Mouse (Mus musculus) embryonic facial prominence, embryonic 12.5 days (tissue): ENCODE measurements around the gene Pax2. TPM values are rescaled to one million over a fixed set of nuclear protein-coding genes. Genes with fewer than 3 reads are reported as not detected.
A peak's percentile ranks its signal among the peaks of the same experiment; 100 is the strongest.

Experiments used
- ATAC-seq: fragments of 200-750 bp; cut with Nextera tagmentation; 2 replicates; pipeline ENCODE4 v1.8.0; 2017; ENCODE audit not compliant: insufficient number of reproducible peaks, insufficient read depth, low FRiP score, low TSS enrichment
- H3K27ac ChIP-seq: fragments of 300-500 bp; sonication (generic); 2 replicates; pipeline ENCODE4 v1.5.1; 2016; ENCODE audit warnings: mild to moderate bottlenecking
- H3K27me3 ChIP-seq: fragments of 300-500 bp; sonication (generic); 2 replicates; pipeline ENCODE4 v1.6.1; 2016; ENCODE audit warnings: mild to moderate bottlenecking, moderate library complexity
- H3K36me3 ChIP-seq: fragments of 300-500 bp; sonication (generic); 2 replicates; pipeline ENCODE4 v1.6.1; 2016; ENCODE audit warnings: mild to moderate bottlenecking
- H3K4me1 ChIP-seq: fragments of 300-500 bp; sonication (generic); 2 replicates; pipeline ENCODE4 v1.6.1; 2016
- H3K4me2 ChIP-seq: fragments of 300-500 bp; sonication (generic); replicated peaks from 2 replicates; pipeline ENCODE4 v1.6.1; 2016; ENCODE audit warnings: mild to moderate bottlenecking, moderate library complexity
- H3K4me3 ChIP-seq: fragments of 300-500 bp; sonication (generic); 2 replicates; pipeline ENCODE4 v1.5.1; 2016; ENCODE audit warnings: mild to moderate bottlenecking
- H3K9ac ChIP-seq: fragments of 300-500 bp; sonication (generic); 2 replicates; pipeline ENCODE4 v1.6.1; 2016; ENCODE audit warnings: mild to moderate bottlenecking, moderate library complexity
- H3K9me3 ChIP-seq: fragments of 300-500 bp; sonication (generic); 2 replicates; pipeline ENCODE4 v1.6.1; 2016; ENCODE audit warnings: mild to moderate bottlenecking, moderate library complexity
- WGBS: fragments of 180-500 bp; shearing (Covaris S2); methylation state at CpG from one replicate; pipeline ENCODE4 v1.1.7; 2016; 5-methylcytosine and 5-hydroxymethylcytosine counted together
- microRNA-seq: library from miRNA; unstranded; fragments of <30 nt; microRNA quantifications from one replicate; pipeline ENCODE4, GENCODE M21; 2017
- polyA plus RNA-seq: library from polyadenylated mRNA; unstranded; fragments of >200 nt; fragmentation: Nextera tagmentation; extraction: Ambion mirVana; gene quantifications from 2 replicates; pipeline ENCODE4 v1.2.1, GENCODE M21; 2016

The Pax2 gene
- polyA plus RNA-seq, 1 experiment from 2014 or later, result 0.95 TPM

- no peak overlapping the region for H3K9ac ChIP-seq
- no peak overlapping the region for H3K4me2 ChIP-seq
- H3K27ac ChIP-seq, result no peak overlapping the region
- 54% methylated on average over 2 of the region's 2 CpGs for WGBS
- no peak for ATAC-seq
- no peaks in the 10 kb centered on the region for H3K4me1 ChIP-seq
- no peak overlapping the region for H3K4me3 ChIP-seq
- H3K27me3 ChIP-seq, result no peaks in the 10 kb centered on the region; the same call in 1 of the 2 replicates
- H3K36me3 ChIP-seq, result no peaks in the 10 kb centered on the region
- H3K9me3 ChIP-seq, result no peaks in the 10 kb centered on the region
Measured at GRCm38 (mm10) chr19:44868766-44869165, 112.9 kb downstream of the Pax2 start.

- Histone ChIP-seq H3K27me3 (peaks cover 11% of the 10 kb centered on the region), H3K36me3 (no peaks in the 10 kb centered on the region), H3K9ac (no peak overlapping the region), H3K4me3 (no peak overlapping the region), H3K9me3 (no peaks in the 10 kb centered on the region), H3K4me2 (no peak overlapping the region), H3K4me1 (no peaks in the 10 kb centered on the region), H3K27ac (no peak overlapping the region)
- ATAC-seq, result no peak
- WGBS, result 48% methylated on average over 15 of the region's 15 CpGs
Measured at GRCm38 (mm10) chr19:44874186-44874898, 118.5 kb downstream of the Pax2 start.

DNA sequence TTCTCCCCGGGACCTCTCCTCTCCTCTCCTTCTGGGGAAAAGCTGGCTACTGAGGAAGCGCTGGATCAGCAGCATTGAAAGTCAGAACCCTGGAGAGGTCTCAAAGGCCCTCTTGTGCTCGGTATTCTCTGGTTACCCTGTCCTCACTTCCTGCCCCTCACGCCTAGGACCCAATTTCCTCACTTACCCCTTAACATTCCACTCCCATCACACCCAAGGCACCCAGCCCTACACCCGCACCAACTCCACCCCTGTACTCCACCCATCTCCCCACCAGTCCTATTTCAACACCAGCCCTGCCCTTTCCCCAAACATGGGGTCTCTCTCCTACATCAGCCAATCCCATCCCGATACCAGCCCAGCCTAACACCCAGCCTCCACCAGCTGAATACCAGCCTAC, 119.1 kb downstream of the Pax2 start:
- no peaks in the 10 kb centered on the region for H3K9me3 ChIP-seq
- H3K4me2 ChIP-seq, result no peak overlapping the region
- no peak overlapping the region for H3K9ac ChIP-seq
- WGBS, result 26% methylated on average over 6 of the region's 6 CpGs
- peaks cover 11% of the 10 kb centered on the region for H3K27me3 ChIP-seq
- no peaks in the 10 kb centered on the region for H3K4me1 ChIP-seq
- H3K4me3 ChIP-seq, result no peak overlapping the region
- H3K27ac ChIP-seq, result no peak overlapping the region
- no peak for ATAC-seq
- no peaks in the 10 kb centered on the region for H3K36me3 ChIP-seq

- no peak overlapping the region for H3K9ac ChIP-seq
- no peaks in the 10 kb centered on the region for H3K9me3 ChIP-seq
- WGBS, result 80% methylated on average over 1 of the region's 1 CpGs
- H3K4me1 ChIP-seq, result no peaks in the 10 kb centered on the region
- H3K36me3 ChIP-seq, result no peaks in the 10 kb centered on the region
- no peak overlapping the region for H3K4me2 ChIP-seq
- H3K4me3 ChIP-seq, result no peak overlapping the region
- ATAC-seq, result no peak
- H3K27me3 ChIP-seq, result peaks cover 11% of the 10 kb centered on the region
- no peak overlapping the region for H3K27ac ChIP-seq
Measured at GRCm38 (mm10) chr19:44875718-44876117, 119.9 kb downstream of the Pax2 start.

DNA sequence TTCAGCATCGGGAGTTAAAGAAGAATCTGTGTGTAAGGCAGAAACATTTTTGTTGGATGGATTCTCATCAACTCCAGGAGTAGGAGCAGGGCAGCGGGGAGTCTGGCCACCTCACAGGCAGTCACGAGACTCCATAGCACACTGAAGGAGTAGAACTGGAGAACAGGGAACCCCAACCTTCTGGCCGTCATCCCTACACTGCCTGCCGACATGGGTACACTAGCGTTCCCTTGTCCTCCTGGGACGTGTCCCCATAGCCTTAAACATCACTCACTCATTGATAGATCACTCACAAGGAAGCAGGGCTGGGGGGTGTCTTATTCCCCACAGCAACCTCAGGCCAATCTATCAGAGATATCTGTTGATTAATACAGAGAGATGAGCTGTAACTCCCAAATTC, 120.7 kb downstream of the Pax2 start:
- no peaks in the 10 kb centered on the region for H3K36me3 ChIP-seq
- H3K4me1 ChIP-seq, result no peaks in the 10 kb centered on the region
- peaks cover 19% of the 10 kb centered on the region for H3K27me3 ChIP-seq
- no peak overlapping the region for H3K4me2 ChIP-seq
- no peak for ATAC-seq
- WGBS, result 92% methylated on average over 7 of the region's 7 CpGs
- H3K9ac ChIP-seq, result no peak overlapping the region
- no peaks in the 10 kb centered on the region for H3K9me3 ChIP-seq
- H3K27ac ChIP-seq, result no peak overlapping the region
- no peak overlapping the region for H3K4me3 ChIP-seq

GRCm38 (mm10) chr19:44882552-44883024, 126.7 kb downstream of the Pax2 start:
- H3K9ac ChIP-seq, result peak overlapping the region; percentile 40
- H3K36me3 ChIP-seq, result no peaks in the 10 kb centered on the region
- 0 out of 2 replicates have a peak overlapping the region, but pooled peaks have one; percentile 17 for H3K27ac ChIP-seq
- H3K4me1 ChIP-seq, result peaks cover 9% of the 10 kb centered on the region; the same call in 1 of the 2 replicates
- H3K4me2 ChIP-seq, result peak overlapping the region; percentile 56
- WGBS, result 1% methylated on average over 31 of the region's 31 CpGs
- no peaks in the 10 kb centered on the region for H3K9me3 ChIP-seq
- ATAC-seq, result 0 out of 2 replicates have a peak, but pooled peaks have one; percentile 70
- peaks cover 60% of the 10 kb centered on the region for H3K27me3 ChIP-seq
- H3K4me3 ChIP-seq, result peak overlapping the region; percentile 31

DNA sequence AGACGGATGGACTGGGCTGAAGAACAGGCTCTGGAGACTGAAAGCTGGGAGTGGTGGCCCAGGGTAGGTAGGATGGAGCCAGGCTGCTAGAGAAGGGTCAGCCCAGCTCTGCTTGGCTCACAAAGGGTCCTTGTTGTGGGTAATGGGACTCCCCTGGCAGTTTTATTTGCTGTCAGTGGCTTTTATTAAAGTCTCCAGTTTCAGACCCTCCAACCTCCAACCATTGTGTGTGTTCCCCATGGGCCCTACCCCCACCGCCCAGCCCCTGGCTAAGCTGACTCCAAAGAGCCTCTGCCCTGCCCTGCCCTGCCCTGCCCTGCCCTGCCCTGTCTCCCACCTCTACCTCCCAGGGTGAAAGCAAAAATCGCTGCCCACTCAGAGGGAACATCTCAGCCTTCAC, 128.5 kb downstream of the Pax2 start:
- Histone ChIP-seq H3K4me1 (peaks cover 9% of the 10 kb centered on the region; the same call in 1 of the 2 replicates), H3K4me3 (no peak overlapping the region), H3K9ac (no peak overlapping the region), H3K27me3 (peaks cover 61% of the 10 kb centered on the region), H3K4me2 (no peak overlapping the region), H3K9me3 (no peaks in the 10 kb centered on the region), H3K27ac (no peak overlapping the region), H3K36me3 (no peaks in the 10 kb centered on the region)
- no peak for ATAC-seq
- 23% methylated on average over 3 of the region's 3 CpGs for WGBS

DNA sequence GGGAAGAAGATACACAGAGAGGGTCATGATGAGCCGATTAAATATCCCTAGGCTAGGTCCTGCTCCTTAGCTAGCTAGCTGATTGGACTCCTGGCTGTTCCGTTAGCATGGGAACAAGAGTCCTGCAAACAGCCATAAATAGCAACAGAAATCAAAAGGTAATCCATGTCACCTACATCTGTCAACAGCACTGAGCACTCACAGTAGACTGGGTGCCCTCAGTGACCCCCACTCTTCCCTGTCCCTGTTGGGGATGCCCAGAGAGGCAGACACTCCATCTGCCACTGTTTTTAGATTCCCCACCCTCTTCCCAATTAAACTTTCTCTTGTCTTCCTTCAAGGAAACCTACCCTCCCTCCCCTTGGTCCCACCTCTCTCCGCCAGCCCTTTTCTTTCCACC, 130.6 kb downstream of the Pax2 start:
- H3K4me3 ChIP-seq, result no peak overlapping the region
- no peaks in the 10 kb centered on the region for H3K36me3 ChIP-seq
- H3K27ac ChIP-seq, result no peak overlapping the region
- H3K27me3 ChIP-seq, result peaks cover 57% of the 10 kb centered on the region
- H3K9ac ChIP-seq, result no peak overlapping the region
- 15% methylated on average over 3 of the region's 3 CpGs for WGBS
- H3K9me3 ChIP-seq, result no peaks in the 10 kb centered on the region
- no peak for ATAC-seq
- no peak overlapping the region for H3K4me2 ChIP-seq
- H3K4me1 ChIP-seq, result peaks cover 16% of the 10 kb centered on the region; the same call in 1 of the 2 replicates

Small RNA genes lying within 50 kb of the gene (microRNA-seq; reads per million reads assigned to microRNA genes)
- gene Mir6405, result not detected

Other genes starting within 250 kb of the Pax2 start
- gene Sec31b, start 210.2 kb upstream of the Pax2 start, polyA plus RNA-seq, result 0.17 and 0.38 TPM in 2 replicates
- not detected in 2 replicates for gene Gm20538, start 203.2 kb upstream of the Pax2 start, polyA plus RNA-seq
- gene Ndufb8, start 200.6 kb upstream of the Pax2 start, polyA plus RNA-seq, result 465 and 500 TPM in 2 replicates
- gene Hif1an, start 193.2 kb upstream of the Pax2 start, polyA plus RNA-seq, result 44.2 and 44.5 TPM in 2 replicates
- gene Slf2, start 175.1 kb downstream of the Pax2 start, polyA plus RNA-seq, result 50.1 and 51.6 TPM in 2 replicates
- 7.0 TPM in 2 replicates for gene Sema4g, start 233.1 kb downstream of the Pax2 start, polyA plus RNA-seq
- gene Twnk, start 249.6 kb downstream of the Pax2 start, polyA plus RNA-seq, result 28.6 and 29.1 TPM in 2 replicates